Comparison of ENCODE assay signal across 26 mouse cellular contexts in genomic region chr4:101445660-101446059, GRCm38 (mm10). TPM values are rescaled to one million over a fixed set of nuclear protein-coding genes. Genes with fewer than 3 reads are reported as not detected.
"Had no signal": no experiment of that assay in that cellular context is flagged by ENCODE, and none has a peak within 500 bp of the region (broad histone marks: within the 10 kb centered on the region; RNA-seq: fewer than 3 reads in every experiment).

No protein-coding gene starts in this region.

- H3K27ac ChIP-seq: embryonic facial prominence, embryonic 10.5 days; embryonic facial prominence, embryonic 12.5 days; embryonic facial prominence, embryonic 13.5 days; embryonic facial prominence, embryonic 15.5 days; forebrain, embryonic 10.5 days; forebrain, embryonic 12.5 days; forebrain, embryonic 13.5 days; forebrain, embryonic 15.5 days; gastrocnemius, adult 2 months; heart, adult 2 months had no signal

- ATAC-seq: forebrain, embryonic 13.5 days; forebrain, embryonic 14.5 days; forebrain, embryonic 15.5 days; forebrain, embryonic 16.5 days; forebrain, postnatal 0 days had no signal

- H3K36me3 ChIP-seq: embryonic facial prominence, embryonic 12.5 days; embryonic facial prominence, embryonic 13.5 days; embryonic facial prominence, embryonic 15.5 days; forebrain, embryonic 15.5 days had no signal

- DNase-seq: cerebellum, adult 9-11 months; cerebellum, postnatal 10 days; cerebellum, postnatal 14 days; cerebellum, postnatal 25 days; cerebellum, postnatal 36 days; embryo, embryonic 11 days; forebrain, postnatal 0 days; gastrocnemius, adult 2 months; gastrocnemius, postnatal 10 days; gastrocnemius, postnatal 14 days; gastrocnemius, postnatal 25 days; gastrocnemius, postnatal 36 days; heart, adult 11 months; heart, adult 18-20 months; heart, adult 2 months had no signal

- H3K9me3 ChIP-seq: embryonic facial prominence, embryonic 10.5 days; embryonic facial prominence, embryonic 12.5 days; embryonic facial prominence, embryonic 13.5 days; embryonic facial prominence, embryonic 15.5 days; forebrain, embryonic 10.5 days; forebrain, embryonic 12.5 days; forebrain, embryonic 13.5 days; forebrain, embryonic 15.5 days had no signal

- H3K4me1 ChIP-seq: embryonic facial prominence, embryonic 10.5 days; embryonic facial prominence, embryonic 12.5 days; embryonic facial prominence, embryonic 15.5 days; forebrain, embryonic 10.5 days; forebrain, embryonic 12.5 days had no signal

- H3K4me3 ChIP-seq: embryonic facial prominence, embryonic 10.5 days; embryonic facial prominence, embryonic 12.5 days; embryonic facial prominence, embryonic 13.5 days; embryonic facial prominence, embryonic 15.5 days; erythroblast, embryonic 14.5 days; forebrain, embryonic 10.5 days; forebrain, embryonic 12.5 days; forebrain, embryonic 13.5 days; forebrain, embryonic 15.5 days; gastrocnemius, adult 2 months; heart, adult 2 months had no signal

- H3K27me3 ChIP-seq: embryonic facial prominence, embryonic 12.5 days; embryonic facial prominence, embryonic 13.5 days; embryonic facial prominence, embryonic 15.5 days; forebrain, embryonic 12.5 days; forebrain, embryonic 13.5 days; forebrain, embryonic 15.5 days had no signal

- H3K9ac ChIP-seq: embryonic facial prominence, embryonic 12.5 days; embryonic facial prominence, embryonic 13.5 days; embryonic facial prominence, embryonic 15.5 days; forebrain, embryonic 12.5 days; forebrain, embryonic 13.5 days; forebrain, embryonic 15.5 days; forebrain, postnatal 0 days had no signal

RNA-seq across cellular contexts. Expression of gene Dnajc6, which starts 50.8 kb away (rescaled TPM):
- polyA plus RNA-seq: erythroblast, embryonic 14.5 days had no signal
